Mouse (Mus musculus) kidney, adult 2 months (tissue): ENCODE measurements around the gene Ptpn18.

Experiments used
- CTCF ChIP-seq: fragments of 200-500 bp; conservative IDR thresholded peaks from 2 replicates; pipeline ENCODE4 v1.5.1; 2011; ENCODE audit warnings: low read depth, mild to moderate bottlenecking, control low read depth, low read length, moderate library complexity, mixed read lengths; ENCODE audit not compliant: insufficient read depth, insufficient read length
- POLR2A ChIP-seq: fragments of 200-500 bp; IDR thresholded peaks from one replicate; pipeline ENCODE4 v1.6.1; 2011; ENCODE audit warnings: low read depth, low read length, control low read depth

DNA sequence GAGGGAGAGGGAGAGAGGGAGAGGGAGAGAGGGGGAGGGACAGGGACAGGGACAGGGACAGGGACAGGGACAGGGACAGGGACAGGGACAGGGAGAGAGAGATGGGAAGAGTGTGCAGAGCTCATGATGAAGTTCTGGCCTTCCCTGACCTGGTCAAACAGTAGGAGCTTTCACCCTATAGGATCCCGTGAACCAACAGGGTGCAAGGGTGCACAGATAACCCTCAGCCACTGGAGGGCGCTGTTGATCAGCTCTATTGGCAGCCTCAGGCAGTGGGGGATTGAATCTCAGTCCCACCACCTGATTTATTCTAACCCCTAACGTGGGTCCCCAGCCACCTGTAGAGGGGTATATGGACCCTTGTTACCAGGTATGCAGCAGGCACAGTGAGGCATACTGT lies 51.5 kb downstream of the Ptpn18 start:
- TF ChIP-seq CTCF, result peak; percentile 56
- no peak for TF ChIP-seq POLR2A
